Mouse (Mus musculus) adrenal gland, postnatal 36 days (tissue): ENCODE measurements around the gene Igsf21. TPM values are rescaled to one million over a fixed set of nuclear protein-coding genes. Genes with fewer than 3 reads are reported as not detected.

ENCODE experiments used
- DNase-seq, 2 experiments: peaks; one replicate each; pipeline ENCODE4 v3.0.0; 2021; ENCODE audit warnings: mixed read lengths in 1 of 2
- total RNA-seq, 2 experiments: library from RNA; stranded (reverse); gene quantifications; 2 replicates each; pipeline ENCODE4 v1.2.3; 2021

Igsf21 gene
- total RNA-seq, 2 experiments from 2014 or later = 2.9 to 3.7 TPM

DNA sequence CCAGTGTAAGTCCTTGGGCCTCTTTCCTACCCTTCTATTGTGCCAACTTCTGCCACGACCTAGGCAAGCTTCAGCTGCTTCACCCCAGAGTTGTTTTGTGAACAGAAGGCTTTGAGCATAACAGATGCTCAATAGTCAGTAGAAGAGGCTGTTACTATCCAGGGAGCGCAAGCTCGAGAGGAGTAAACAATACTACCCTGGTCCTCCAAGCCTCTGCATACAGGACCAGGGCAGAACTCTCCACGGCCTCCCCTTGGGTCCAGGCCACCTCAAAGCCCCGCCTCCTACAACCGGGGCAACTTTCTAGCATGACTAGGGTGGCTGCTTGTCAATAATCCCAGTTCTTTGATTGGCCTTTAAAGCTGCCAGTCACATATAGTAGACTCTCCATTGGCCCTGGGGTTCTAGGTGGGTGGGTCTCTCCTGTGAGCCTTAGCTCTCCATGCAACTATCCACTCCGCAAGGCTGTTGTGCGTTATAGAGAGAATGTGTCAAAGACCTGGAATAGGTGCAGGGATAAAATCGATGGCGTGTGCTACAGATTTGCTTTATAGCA, 198.7 kb downstream of the Igsf21 start:
- no peak for DNase-seq

DNA sequence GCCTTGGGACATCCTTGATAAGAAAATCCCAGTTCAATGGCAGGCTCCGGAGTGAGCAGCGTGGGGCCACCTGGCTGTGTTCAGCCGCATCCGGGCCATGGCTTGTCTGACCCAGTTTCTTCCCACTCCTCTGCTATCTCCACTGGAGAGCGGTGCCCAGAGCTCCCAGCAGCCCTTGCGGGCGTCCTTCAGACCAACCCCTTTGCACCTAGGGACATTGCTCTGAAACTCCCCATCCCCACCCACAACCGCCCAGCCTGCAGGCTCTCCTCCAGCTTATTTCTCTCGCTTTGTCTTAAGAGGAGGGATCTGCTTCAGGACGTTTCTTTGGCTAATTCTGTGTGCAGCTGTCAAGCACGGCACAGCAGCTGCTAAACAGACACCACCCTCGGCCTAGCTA, 202.6 kb downstream of the Igsf21 start:
- peak; percentile 44 to 57 for DNase-seq

DNA sequence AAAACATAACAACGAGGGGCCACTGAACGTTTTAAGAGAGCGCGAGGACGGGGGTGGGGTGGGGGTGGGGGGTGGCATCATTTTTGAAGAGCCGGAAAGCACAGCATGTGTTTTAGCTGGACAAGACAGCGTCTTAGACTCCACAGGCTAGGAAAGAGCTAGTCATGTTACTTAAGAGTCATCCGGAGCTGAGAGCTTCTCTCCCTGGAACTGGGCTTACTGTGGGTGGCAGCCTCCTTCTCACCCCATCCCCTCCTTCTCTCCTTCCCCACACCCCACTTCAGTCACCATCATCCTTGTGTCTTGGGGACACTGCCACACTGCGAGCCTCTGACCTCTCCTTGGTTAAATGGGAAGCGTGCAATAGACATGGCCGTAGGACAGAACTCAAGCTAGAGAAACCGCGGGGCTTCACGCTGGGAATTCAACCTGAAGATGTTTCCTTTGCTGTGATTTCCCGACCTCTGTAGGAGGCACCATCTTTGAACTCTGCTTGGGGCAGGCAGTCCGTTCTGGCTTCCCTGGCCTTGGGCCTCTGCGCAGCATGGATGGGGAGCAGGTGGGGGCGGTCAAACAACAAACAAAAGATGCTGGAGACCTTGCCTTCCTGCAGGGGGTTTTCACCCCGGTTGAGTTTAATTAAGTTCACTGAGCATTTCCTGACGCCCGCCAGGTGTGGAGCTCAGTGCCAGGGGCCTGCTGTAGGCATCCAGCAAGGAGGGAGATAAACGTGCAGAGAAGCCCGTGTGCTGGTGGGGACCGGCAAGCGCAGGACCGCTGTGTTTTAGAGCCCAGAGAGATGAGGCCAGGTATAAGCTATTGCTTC, 207.8 kb downstream of the Igsf21 start:
- no peak for DNase-seq

DNA sequence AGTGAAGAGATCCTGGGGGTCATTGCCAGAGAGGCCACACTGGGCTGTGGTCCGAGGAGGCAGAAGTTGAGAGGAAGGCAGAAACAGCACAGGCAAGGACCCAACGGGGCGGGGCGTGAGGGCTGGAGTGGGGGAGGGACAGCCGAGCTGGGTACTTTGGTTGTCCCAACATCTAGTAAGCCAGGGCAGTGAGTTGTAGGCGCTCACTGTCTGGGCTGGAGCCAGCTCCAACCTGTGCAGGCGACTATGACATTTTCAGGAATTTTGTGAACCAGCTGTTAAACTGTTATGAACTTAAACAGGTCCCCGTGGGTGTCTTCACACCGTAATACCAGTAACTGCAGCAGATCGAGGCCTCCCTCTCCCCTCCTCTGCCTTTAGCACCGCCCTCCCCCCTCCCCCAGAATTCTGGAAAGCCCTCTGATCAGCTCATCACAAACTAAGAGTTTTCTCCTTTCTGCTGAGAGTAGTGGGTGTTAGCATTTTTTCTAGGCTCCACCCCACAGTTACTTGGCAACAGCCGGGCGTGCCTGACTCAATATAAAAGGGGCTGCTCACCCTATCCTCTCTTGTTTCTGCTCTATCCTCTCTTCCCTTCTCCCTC, 208.7 kb downstream of the Igsf21 start:
- peak; percentile 26 to 71 for DNase-seq

DNA sequence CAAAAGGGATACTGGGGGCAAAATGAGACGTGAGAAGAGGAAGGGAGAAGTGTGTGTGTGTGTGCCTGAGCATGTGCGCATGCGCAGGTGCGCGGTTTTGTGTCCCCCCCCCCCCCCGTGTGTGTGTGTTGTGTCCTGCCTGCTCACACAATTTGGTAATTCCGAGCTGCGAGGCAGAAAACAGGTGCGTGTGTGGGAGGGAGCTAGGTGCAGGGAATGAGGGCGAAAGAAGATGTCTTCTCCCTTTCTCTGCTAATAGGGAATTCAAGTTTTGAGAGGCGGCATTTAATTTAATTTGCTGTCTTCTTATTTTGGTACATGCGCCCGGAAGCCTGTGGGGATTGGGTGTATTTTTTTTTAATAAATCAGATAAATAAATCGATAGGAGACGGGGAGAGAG, 211.4 kb downstream of the Igsf21 start:
- no peak for DNase-seq

DNA sequence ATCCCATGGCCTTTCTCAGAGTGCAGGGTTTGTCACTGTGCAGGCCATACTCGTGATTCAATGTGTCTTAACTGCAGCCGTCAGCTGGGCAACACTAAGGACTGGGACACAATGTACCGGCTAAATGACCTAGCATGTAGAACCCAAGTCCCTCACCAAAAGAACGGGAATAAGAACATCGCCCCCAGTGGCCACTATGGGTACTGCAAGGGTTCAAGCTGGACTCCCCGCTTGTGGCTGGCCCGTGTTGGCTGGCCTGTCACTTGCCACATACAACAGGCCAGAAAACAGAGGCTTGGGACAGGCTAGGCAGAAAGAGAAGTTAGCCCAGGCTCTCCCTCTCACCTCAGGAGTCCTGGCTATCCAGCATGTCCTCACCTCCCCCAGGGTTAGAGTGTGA, 213.2 kb downstream of the Igsf21 start:
- DNase-seq = peak; percentile 51 to 57

DNA sequence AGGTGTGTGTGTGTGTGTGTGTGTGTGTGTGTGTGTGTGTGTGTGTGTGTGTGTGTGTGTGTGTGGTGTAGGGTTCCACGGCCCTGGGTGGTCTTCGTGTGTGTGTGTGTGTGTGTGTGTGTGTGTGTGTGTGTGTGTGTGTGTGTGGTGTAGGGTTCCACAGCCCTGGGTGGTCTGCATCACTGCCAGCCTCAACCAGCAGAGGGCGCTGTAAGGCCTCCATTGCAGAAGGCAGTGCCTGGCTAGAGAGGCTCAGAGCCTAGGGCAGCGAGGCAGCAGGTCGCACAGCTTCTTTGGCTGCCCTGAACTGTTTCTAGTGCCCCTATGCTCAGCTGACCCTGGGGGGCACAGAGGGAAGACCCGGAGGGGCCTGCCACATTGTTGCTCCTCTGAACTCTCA, 216.2 kb downstream of the Igsf21 start:
- DNase-seq = peak; percentile 36 to 51

DNA sequence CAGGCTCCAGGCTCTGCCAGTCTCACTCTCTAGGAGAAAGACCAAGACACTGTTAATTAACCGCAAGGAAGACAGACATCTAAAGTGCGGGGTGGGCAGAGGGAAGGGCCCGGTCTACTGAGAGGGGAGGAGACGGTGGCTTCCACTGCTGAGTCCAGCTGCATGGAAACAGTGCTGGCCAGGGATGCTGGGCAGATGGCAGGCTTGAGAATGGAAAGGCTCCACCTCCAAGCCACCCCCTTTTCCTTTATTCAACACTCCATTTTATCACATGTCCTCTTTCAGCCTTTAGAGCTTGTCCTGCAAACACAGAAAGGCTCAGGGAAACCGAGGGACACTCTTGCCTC, 216.6 kb downstream of the Igsf21 start:
- no peak for DNase-seq

DNA sequence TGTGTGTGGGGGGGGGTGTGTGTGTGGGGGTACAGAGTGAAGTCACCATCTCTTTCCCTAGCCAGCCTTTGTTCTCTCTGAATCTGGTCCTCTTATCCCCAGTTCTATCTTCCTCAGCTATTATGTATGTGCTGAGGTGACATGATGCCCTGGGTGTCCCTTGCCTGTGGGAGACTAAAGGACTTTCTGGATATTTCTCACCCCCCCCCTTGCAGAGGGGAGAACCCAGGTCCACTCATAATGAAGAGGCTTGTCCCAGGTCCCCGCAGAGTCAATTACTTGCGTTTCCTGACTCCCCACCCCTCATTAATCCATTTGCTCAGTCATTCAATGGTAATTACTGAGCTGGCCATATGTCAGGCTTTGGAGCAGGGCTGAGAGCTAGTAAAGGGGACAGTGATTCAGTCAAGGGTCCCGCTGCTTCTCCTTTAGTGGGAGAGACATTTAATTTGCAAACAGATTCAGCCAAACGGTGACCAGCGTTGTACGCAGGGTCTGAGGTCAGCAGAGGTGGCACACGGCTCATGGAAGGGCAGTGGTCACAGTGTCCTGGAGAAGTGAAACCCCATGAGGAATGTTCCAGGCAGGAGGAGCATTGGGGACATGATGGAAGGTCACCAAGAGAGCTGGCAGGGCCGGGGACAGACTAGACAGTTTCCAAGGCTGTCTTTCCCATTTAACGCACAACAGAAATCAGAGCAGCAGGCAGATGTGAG, 217.1 kb downstream of the Igsf21 start:
- no peak for DNase-seq

DNA sequence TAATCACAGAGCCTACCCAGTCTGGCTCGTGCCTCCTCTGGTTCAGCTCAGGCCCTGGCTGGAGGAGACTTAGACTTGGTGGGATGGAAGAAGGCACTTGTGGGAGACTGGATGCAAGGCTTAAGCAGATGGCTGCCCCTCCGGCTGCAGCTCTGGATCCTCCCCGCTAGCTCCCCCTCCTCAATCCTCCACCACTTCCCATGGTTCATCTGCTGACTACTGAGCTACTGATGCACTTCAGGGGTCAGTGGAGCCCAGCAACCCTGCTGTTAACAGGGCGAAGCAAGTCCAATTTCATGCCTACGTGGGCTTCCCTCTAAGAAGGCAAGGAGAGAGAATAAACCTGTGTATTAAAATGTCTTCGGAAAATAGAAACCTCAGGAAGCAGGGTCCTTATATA, 222.8 kb downstream of the Igsf21 start:
- no peak for DNase-seq

DNA sequence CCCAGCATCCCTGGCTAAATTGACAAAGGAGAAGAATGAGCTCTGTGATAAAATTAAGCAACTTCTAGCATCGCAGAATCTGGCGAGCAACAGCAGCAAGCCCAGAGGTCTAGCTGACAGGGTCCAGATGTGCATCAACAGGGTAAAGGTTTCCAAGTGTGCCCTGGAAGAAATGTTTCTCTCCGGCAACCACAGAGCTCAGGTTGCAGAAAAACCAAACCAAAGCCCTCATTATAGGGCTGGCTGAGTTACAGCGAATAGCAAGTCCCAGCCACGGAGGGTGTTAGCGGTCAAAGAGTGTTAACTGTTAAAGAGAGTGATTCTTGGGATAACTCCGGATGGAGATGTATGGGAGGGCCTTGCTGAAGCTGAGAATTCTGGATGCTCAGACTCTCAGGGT, 230.7 kb downstream of the Igsf21 start:
- no peak for DNase-seq

DNA sequence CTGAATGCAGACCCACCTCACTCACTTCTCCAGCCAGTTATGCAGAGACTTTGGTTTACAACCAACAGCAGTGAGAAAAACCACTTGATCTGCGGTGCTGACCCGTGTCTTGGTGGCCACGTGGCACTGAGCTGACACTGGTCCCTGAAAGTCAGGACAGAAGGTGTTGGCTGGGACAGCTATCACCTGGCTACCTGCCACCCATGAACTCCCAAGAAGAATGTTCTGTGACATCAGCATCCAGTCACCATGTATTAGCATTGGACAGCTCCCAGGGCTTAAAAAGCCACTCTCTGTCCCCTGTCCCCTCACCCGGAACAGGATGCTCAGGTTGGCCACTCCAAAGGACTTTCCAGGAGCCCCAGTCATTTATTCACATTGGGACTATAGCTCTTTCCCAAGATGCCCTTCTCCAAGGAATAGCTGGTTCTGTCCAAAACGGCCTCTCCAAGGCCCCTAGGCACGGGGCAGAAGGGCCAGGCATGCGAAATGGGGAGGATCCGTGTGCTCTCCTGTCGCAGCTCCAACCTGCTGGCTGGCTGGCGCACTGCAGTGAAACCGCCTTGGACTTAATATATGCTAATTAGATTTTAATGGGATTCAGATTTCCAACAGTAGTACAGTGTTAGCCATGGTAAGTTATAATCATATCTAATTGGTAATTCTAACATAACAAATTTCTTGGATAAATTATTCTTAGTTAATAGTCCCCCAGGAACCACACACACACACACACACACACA, 235.7 kb downstream of the Igsf21 start:
- no peak for DNase-seq

DNA sequence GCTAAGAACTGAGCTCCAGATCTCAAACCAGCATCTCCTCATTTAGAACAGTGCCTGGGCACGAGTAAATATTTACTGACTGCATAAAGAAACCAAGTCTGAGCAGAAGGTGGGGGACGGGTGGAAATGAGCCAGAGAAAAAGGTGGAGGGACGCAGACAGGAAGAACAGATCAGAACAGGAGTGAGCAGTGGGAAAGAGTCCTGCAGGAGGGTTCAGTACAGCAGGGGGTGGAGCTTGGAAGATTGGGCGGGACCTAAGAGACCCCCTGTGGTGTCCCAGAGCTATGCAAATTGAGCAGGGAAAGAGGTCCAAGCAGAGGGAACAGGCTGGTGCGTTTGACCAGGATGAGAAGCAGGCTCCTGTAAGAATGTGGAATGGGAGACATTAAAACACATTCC, 241.7 kb downstream of the Igsf21 start:
- DNase-seq = no peak

DNA sequence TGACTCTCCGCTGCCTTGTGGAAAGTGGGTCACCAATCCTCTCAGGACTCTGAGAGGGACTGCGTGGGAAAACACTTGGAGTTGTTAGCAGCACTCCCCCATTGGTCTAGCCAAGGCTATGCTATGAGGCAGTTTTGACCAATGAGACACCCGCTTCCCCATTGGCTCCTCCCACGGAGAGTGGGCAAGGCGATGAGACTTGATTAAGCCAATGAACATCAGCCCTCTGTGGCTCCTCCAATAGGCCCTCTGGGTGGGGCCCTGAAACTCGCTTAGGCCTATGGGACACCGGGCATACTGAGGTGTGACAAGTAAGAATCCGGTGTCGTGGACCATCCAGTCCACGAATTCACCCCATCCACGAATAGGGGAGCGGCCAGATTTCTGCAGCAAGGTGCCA, 242.4 kb downstream of the Igsf21 start:
- DNase-seq = no peak

DNA sequence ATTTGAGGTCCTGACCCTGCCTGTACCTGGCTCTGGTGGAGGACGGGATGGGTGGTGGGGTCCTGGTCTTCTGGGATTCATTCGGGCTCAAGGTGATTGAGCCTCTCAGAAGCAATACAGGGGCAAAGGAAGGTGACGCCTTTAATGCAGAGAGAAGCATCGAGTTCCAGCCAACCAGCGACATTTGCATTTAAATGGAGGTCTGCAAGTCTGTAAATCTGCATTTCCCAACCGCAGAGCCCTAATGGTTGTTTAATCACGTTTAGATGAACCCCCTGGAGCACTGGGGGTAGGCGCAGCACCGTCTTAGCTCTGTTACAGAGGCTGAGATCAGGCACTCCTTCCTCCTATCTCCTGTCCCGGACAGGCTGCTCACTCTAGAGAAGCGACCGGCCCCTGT, 244.5 kb downstream of the Igsf21 start:
- no peak for DNase-seq

DNA sequence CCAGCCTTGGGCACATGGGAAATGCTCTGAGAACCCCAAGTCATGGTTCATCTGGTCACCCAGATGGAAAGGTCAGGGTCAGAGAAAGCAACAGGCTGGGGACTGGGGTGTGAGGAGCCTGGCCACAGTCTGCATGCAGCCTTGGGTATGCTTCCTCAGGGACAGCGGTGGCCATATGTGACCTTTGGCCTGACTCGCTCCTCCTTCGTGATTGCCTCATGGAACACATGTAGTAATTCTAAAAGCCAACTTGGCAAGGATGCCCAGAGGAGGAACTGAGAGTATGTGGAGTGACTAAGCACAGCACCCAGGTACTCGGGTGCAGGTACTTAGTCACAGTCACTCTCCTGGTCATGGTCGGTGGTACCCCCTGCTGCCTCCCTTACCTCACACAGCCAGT, 245.7 kb downstream of the Igsf21 start:
- DNase-seq = peak; percentile 41 to 58

DNA sequence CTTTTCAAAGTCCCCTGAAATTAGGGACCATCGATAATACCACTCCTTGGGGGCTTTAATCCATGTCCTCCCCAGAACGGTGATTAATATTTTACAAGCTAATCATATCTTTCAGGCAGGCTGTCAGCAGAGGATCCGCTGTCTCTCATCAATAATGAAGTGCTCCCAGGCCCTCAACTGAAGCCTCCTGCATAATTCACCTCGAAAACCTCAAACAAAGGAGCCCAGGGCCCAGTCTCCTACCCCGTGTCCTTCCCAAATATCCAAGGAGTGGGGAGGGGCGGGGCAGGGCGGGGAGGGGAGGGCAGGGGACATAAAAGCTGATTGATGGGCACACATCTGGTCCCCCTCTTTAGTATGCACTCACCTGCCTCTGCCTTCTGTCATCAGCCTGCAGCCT, 247.6 kb downstream of the Igsf21 start:
- DNase-seq = no peak

DNA sequence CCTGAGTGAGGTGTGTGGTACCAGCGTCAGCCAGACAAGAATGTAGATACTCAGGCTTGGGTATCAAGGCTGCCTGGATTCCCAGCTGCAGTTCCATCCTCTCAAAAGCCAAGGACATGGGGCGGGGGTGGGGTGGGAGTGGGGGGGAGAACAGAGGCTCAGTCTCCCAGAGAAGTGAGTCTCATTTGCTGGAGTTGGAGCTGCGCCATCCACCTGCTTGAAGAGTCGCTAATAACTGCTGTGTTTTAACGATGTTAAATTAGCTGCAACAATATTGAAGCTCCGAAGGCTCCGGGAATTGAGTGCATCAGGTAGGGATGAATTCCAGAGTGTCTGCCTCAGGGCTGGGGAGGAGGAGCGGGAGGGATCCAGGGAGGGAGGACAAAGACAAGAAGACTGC, 250.9 kb downstream of the Igsf21 start:
- DNase-seq = no peak

DNA sequence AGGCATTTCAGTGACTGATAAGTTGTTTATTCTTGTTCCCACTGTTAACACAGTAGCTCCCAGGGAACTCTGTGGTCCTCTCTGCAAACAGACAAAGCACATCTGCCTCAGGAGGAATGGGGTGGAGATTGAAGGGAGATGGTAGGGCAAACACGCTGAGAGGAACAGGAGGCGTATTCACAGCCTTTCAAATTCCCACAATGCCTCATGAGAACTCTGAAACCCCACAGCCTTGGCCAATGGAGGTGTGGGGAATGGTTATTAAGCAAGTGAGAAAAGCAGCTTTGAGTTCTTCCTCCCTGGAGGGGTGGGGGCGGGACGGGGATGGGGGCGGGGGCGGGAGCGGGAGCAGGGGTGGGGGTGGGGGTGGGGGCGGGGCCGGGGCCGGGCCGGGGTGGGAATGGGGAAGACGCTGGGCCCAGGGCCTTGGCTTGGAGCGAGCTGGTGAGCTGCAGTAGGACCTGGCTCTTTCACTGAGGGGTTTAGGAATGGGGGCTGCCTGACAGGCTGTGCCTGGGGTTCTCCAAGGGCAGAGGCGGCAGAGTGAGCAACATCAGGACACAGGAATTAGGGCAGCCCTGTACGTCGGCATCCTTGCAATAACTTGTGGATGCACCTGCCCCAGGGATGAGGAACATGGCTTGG, 253.4 kb downstream of the Igsf21 start:
- DNase-seq = no peak

DNA sequence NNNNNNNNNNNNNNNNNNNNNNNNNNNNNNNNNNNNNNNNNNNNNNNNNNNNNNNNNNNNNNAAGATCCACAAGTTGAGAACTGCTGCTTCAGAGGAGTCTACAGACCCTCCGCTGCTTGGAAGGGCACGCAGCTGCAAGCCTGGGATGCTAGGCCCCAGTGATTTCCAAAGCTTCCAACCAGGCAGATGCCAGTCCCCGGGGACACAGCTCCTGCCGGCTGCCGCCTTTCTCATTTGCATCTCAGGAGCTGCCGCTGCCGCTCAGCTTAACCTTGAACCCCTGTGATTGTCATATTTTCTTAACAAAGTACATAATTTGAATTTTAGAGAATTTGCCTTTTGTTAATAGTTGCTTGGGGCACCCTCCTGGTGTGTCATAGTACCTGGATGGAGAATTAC, 259.7 kb downstream of the Igsf21 start:
- no peak for DNase-seq

DNA sequence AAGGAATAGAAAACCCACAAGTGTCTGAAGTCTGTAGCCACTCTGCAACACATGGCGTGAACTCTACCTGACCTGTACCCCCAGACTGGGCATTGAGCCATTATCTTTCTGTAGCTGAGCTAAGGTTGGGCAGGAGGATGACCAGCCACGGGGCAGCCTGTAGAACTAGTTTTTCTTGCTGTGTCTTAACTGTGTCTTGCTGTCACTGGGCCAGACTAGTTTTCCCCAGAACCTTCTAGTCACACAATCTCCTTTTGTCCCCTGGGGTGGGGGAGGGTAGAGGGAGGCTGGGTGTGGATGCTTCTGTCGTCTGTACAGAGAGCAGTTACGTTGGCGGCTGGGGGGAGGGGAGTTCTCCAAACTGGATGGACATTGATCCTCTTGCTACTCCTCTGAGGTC, 267.9 kb downstream of the Igsf21 start:
- no peak for DNase-seq

DNA sequence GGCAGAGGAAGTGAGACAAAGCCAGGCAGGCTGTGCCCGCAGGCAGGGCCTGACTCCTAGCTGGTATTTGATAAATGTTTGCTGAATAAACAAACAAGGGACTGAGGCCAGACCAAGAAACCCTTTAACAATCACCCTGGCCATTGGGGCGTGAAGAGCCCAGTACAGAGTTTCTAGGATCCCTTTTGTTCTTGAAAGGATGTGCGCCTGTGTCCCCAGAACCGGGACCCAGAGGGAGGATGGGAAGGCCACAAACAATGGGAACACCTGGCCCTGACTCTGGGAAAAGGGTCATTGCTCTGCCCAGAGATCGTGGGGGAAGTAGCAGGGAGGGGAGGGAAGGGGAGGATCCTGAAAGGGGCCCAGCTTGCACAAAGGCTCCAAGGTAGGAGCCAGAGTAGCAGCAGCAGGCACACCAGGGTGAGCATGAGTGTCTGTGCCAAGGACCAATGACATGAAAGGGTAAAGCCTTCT, 269.2 kb downstream of the Igsf21 start:
- no peak for DNase-seq
